Mouse (Mus musculus): Measurements from ENCODE around the gene Shb.

The Shb gene

GRCm38 (mm10) chr4:45532375-45532774 lies at the start of gene Shb:
TSS of gene Shb (minus strand) at chr4:45532470.
- DNase-seq (ENCODE audit: low read depth) = peak; percentile 93

- no peak for DNase-seq (ENCODE audit: low read depth)
Measured at GRCm38 (mm10) chr4:45581095-45581494, 48.8 kb upstream of the Shb start.

GRCm38 (mm10) chr4:45578554-45579370 lies 46.5 kb upstream of the Shb start:
- no peak for DNase-seq (ENCODE audit: low read depth)

GRCm38 (mm10) chr4:45577631-45578030 lies 45.4 kb upstream of the Shb start:
- no peak for DNase-seq (ENCODE audit: low read depth)

- DNase-seq (ENCODE audit: low read depth) = no peak
Measured at GRCm38 (mm10) chr4:45574614-45575169, 42.4 kb upstream of the Shb start.

- no peak for DNase-seq (ENCODE audit: low read depth)
Measured at GRCm38 (mm10) chr4:45569521-45569920, 37.3 kb upstream of the Shb start.

GRCm38 (mm10) chr4:45558211-45558610 lies 25.9 kb upstream of the Shb start:
- DNase-seq (ENCODE audit: low read depth) = no peak

- DNase-seq (ENCODE audit: low read depth) = no peak
Measured at GRCm38 (mm10) chr4:45552571-45552970, 20.3 kb upstream of the Shb start.

- DNase-seq (ENCODE audit: low read depth) = no peak
Measured at GRCm38 (mm10) chr4:45550970-45551369, 18.7 kb upstream of the Shb start.

GRCm38 (mm10) chr4:45549514-45549913 lies 17.2 kb upstream of the Shb start:
- peak; percentile 60 for DNase-seq (ENCODE audit: low read depth)

- no peak for DNase-seq (ENCODE audit: low read depth)
Measured at GRCm38 (mm10) chr4:45545851-45546250, 13.6 kb upstream of the Shb start.

- no peak for DNase-seq (ENCODE audit: low read depth)
Measured at GRCm38 (mm10) chr4:45543481-45544051, 11.3 kb upstream of the Shb start.

GRCm38 (mm10) chr4:45540151-45540933 lies 8.1 kb upstream of the Shb start:
- DNase-seq (ENCODE audit: low read depth) = no peak

GRCm38 (mm10) chr4:45539187-45539586 lies 6.9 kb upstream of the Shb start:
- DNase-seq (ENCODE audit: low read depth) = no peak

- no peak for DNase-seq (ENCODE audit: low read depth)
Measured at GRCm38 (mm10) chr4:45533436-45533940, 1.2 kb upstream of the Shb start.

GRCm38 (mm10) chr4:45530662-45531542 lies 1.4 kb downstream of the Shb start:
- DNase-seq (ENCODE audit: low read depth) = peak; percentile 96

- DNase-seq (ENCODE audit: low read depth) = peak; percentile 47
Measured at GRCm38 (mm10) chr4:45529986-45530597, 2.2 kb downstream of the Shb start.

GRCm38 (mm10) chr4:45529201-45529985 lies 2.9 kb downstream of the Shb start:
- DNase-seq (ENCODE audit: low read depth) = peak; percentile 19

- DNase-seq (ENCODE audit: low read depth) = no peak
Measured at GRCm38 (mm10) chr4:45528355-45529198, 3.7 kb downstream of the Shb start.
